Mouse (Mus musculus) megakaryocyte, embryonic 14.5 days (primary cell): ENCODE results near the gene Gimap3. TPM values are rescaled to one million over a fixed set of nuclear protein-coding genes. Genes with fewer than 3 reads are reported as not detected.
A peak's percentile ranks its signal among the peaks of the same experiment; 100 is the strongest.

Experiments
- H3K27me3 ChIP-seq: replicated peaks from 2 replicates; pipeline ENCODE3; 2012; ENCODE audit warnings: inconsistent platforms
- H3K36me3 ChIP-seq: replicated peaks from 2 replicates; pipeline ENCODE3; 2012; ENCODE audit warnings: low read length, inconsistent platforms, mixed read lengths
- H3K4me1 ChIP-seq: 2 replicates; pipeline ENCODE4 v1.6.1; 2012; ENCODE audit warnings: inconsistent platforms
- H3K4me3 ChIP-seq: replicated peaks from 2 replicates; pipeline ENCODE3; 2012; ENCODE audit warnings: moderate library complexity, mild to moderate bottlenecking, inconsistent platforms
- H3K9me3 ChIP-seq: 2 replicates; pipeline ENCODE4 v1.6.1; 2012; ENCODE audit warnings: inconsistent platforms
- FLI1 ChIP-seq: IDR thresholded peaks from 2 replicates; pipeline ENCODE4 v1.6.1; 2012; ENCODE audit warnings: low read length, inconsistent platforms, mixed read lengths
- GATA1 ChIP-seq: IDR thresholded peaks from 3 replicates; pipeline ENCODE4 v1.6.1; 2012; ENCODE audit warnings: mixed read lengths, low read length, inconsistent platforms, borderline replicate concordance
- polyA plus RNA-seq: library from polyadenylated mRNA; stranded (reverse); fragments of >175 nt; gene quantifications from 2 replicates; pipeline ENCODE4 v1.2.3, GENCODE M21; 2012; ENCODE audit warnings: low replicate concordance; ENCODE audit not compliant: insufficient read depth

The Gimap3 gene
- polyA plus RNA-seq, 1 experiment, result 2.3 TPM

DNA sequence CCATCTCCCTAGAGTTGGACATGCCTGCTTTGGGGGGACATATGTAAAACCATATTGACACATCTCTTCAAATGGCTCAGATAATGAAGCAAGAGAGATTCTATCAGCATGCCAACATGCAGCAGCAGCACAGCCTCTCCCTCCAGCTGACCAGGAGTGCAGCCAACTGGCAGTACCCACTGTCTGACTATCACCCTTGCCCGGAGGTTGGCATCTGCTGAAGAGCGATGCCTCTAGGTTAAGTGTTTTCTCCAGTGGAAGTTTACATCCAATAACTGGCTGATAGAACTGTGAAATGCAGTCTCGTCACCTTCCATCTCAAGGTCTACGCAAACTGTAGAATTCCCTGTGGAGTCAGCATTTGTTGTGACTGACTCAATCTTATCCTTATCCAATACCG, 33.0 kb downstream of the Gimap3 start:
- H3K36me3 ChIP-seq, result peaks cover 23% of the 10 kb centered on the region
- TF ChIP-seq FLI1 (no peak), GATA1 (no peak)
- H3K4me3 ChIP-seq, result peak overlapping the region; percentile 47
- no peaks in the 10 kb centered on the region; the same call in 1 of the 2 replicates for H3K9me3 ChIP-seq
- H3K27me3 ChIP-seq, result no peaks in the 10 kb centered on the region
- peaks cover 67% of the 10 kb centered on the region for H3K4me1 ChIP-seq

DNA sequence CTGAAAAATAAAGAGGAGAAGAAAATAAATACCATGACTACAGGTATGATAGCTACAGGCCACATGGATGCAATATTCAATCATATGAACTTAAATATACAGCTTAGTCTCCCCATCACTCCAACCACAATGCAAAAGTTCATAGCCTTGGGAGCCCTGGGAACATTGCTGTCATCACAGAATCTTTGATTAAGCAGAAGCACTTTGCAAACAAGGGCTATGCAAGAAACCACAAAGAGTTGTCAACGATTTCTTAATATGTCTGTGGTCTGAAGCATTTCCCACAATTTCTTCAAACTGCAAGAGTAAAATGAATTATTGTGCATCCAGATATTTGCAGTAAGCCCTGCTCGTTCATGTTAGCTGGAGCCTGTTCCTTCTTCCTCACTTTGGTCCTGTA, 33.6 kb downstream of the Gimap3 start:
- peaks cover 62% of the 10 kb centered on the region for H3K4me1 ChIP-seq
- peaks cover 17% of the 10 kb centered on the region for H3K36me3 ChIP-seq
- no peak for TF ChIP-seq FLI1
- no peak for TF ChIP-seq GATA1
- no peak overlapping the region for H3K4me3 ChIP-seq
- no peaks in the 10 kb centered on the region; the same call in 1 of the 2 replicates for H3K9me3 ChIP-seq
- H3K27me3 ChIP-seq, result no peaks in the 10 kb centered on the region

DNA sequence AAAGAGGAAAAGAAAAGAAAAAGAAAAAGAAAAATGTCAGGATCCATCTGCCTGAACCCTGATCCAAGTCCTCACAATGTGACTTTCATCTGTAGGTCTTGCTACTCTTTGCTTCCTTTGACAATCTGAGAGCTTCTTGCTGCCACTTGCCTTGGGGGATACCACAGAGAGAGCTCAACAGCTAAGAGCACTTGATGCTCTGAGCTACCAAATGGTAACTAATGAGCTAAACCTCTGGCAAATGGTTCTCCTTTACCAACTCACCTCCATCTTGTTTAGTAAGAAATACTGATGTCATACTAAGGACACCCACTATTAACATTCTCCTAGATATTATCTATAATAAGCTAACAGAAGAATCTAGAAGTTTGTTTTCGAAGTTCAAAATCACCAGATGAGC, 37.0 kb downstream of the Gimap3 start:
- Histone ChIP-seq H3K4me1 (peaks cover 30% of the 10 kb centered on the region), H3K4me3 (no peak overlapping the region), H3K27me3 (peaks cover 4% of the 10 kb centered on the region), H3K36me3 (no peaks in the 10 kb centered on the region), H3K9me3 (no peaks in the 10 kb centered on the region; the same call in 1 of the 2 replicates)
- TF ChIP-seq FLI1 (no peak), GATA1 (no peak)

DNA sequence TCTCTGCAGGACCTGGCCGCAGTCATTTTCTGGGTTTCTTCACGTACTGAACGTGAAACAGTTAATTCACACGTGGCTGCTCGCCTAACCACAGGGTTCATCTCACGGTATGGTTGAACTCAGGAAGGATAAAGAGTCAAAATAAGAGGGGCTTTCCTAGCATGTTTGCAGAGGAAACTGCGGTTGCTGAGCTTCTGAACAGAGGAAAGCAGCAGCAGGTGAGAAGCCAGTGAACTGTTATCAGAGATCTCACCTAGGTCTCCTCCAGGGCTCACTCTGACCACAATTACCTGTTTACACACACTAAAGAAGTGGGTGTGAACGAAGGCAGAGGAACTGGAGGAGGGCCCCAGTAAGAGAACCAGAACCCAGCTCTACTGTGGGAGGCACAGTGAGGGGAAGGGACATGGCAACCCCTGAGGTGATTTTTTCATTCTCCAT, 37.8 kb downstream of the Gimap3 start:
- peaks cover 26% of the 10 kb centered on the region for H3K4me1 ChIP-seq

DNA sequence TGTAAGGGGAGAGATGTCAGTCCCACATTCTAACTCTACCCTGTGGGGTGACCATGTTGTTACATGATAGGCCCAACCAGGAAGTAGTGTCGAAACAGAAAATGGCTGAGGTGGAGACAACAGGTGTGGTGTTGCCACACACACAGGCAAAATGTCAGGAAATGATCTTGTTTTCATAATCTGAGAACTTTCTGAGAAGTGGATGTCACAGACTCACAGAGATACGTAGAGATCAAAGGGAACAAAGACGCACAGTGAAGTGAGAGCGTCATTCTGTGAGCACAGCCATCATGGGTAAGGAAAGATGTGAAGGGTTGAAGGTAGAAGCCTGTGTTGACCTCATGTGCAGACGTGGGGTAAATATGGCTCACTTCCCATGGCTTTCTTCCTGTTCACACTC, 42.9 kb downstream of the Gimap3 start:
- Histone ChIP-seq H3K27me3 (peaks cover 10% of the 10 kb centered on the region), H3K36me3 (no peaks in the 10 kb centered on the region), H3K9me3 (peaks cover 7% of the 10 kb centered on the region), H3K4me1 (peaks cover 19% of the 10 kb centered on the region; the same call in 1 of the 2 replicates), H3K4me3 (no peak overlapping the region)
- TF ChIP-seq FLI1 (no peak), GATA1 (no peak)

More for the DNA sequence above, 37.8 kb downstream of the Gimap3 start:
- H3K4me3 ChIP-seq, result no peak overlapping the region
- H3K9me3 ChIP-seq, result no peaks in the 10 kb centered on the region; the same call in 1 of the 2 replicates
- no peak for TF ChIP-seq GATA1
- TF ChIP-seq FLI1, result no peak
- H3K36me3 ChIP-seq, result no peaks in the 10 kb centered on the region
- peaks cover 5% of the 10 kb centered on the region for H3K27me3 ChIP-seq

DNA sequence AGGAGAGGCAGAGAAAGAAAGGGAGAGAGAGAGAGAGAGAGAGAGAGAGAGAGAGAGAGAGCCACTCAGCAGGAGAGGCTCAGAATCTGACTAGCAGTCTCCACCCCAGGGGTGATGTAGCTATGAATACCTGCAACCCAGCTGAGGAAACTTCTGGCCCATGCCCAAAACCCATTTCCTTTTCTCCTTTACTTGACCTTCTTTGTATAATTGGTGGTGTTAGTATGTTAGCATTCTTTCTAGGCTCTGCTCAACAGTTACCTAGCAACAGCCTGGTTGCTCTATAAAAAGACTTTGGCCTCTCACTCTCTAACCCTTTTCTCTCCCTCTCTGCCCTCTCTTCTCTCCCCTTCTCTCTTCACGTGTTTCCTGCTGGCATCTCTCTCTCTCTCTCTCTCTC, 45.2 kb downstream of the Gimap3 start:
- Histone ChIP-seq H3K27me3 (peaks cover 10% of the 10 kb centered on the region), H3K4me1 (peaks cover 23% of the 10 kb centered on the region)

DNA sequence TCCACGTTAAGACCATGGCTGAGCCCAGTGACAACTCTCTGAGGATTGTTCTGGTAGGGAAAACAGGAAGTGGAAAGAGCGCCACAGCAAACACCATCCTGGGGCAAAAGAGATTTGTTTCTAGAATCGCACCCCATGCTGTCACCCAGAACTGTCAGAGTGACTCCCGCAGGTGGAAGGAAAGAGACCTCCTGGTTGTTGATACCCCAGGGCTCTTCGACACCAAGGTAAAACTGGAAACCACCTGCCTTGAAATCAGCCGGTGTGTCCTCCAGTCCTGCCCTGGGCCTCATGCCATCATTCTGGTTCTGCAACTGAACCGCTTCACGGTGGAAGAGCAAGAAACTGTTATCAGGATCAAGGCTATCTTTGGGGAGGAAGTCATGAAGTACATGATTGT, 47.2 kb downstream of the Gimap3 start:
- H3K4me3 ChIP-seq, result no peak overlapping the region
- peaks cover 6% of the 10 kb centered on the region for H3K27me3 ChIP-seq
- TF ChIP-seq FLI1 (no peak), GATA1 (no peak)
- H3K4me1 ChIP-seq, result peaks cover 29% of the 10 kb centered on the region
- H3K36me3 ChIP-seq, result no peaks in the 10 kb centered on the region
- peaks cover 7% of the 10 kb centered on the region for H3K9me3 ChIP-seq

More for the DNA sequence above, 45.2 kb downstream of the Gimap3 start:
- Histone ChIP-seq H3K4me3 (no peak overlapping the region), H3K36me3 (no peaks in the 10 kb centered on the region), H3K9me3 (peaks cover 7% of the 10 kb centered on the region)
- TF ChIP-seq FLI1, result no peak
- no peak for TF ChIP-seq GATA1

DNA sequence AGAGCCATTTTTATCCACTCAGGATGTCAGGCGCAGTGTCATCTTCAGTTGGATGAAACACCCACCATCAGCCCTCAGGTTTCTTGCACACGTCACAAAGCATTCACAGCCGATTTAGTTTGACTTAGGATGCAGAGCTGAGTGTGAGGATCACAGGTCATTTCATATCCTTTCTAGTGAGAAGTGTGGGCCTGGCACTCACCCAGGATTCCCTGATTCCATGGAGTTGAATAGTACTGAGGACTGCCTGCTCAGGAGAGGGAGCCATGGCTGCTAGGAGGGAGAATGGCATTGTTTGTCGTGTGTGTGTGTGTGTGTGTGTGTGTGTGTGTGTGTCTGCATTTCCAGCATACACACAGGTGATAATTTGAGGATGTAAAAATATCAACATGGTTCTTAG, 50.3 kb downstream of the Gimap3 start:
- TF ChIP-seq FLI1, result no peak
- no peak for TF ChIP-seq GATA1
- H3K9me3 ChIP-seq, result peaks cover 7% of the 10 kb centered on the region
- peaks cover 30% of the 10 kb centered on the region for H3K4me1 ChIP-seq
- H3K36me3 ChIP-seq, result no peaks in the 10 kb centered on the region
- H3K27me3 ChIP-seq, result peaks cover 10% of the 10 kb centered on the region
- H3K4me3 ChIP-seq, result no peak overlapping the region

DNA sequence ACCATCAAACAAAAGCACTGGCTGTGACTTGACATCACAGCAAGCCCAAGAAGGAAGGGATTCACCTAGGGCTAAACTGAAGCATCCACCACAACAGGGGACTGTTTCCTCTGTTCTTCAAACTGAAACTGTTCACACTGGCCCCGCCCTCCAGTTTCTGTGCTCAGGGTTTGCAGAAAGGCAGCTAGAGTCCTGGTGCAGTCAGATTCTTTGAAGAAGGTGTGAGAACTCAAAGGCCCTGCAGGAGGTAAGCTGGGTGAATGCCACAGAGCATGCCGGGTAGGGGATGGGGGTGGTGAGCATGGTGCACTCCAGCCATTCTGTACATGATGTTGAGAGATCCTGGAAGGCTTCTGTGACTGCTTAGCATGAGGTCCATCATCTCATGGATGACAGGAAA, 52.2 kb downstream of the Gimap3 start, which contains the start of the genes Gm28053 and Gimap7:
Gene Gm28053, plus strand, starts transcription at position 153 of the 400 bp plus-strand sequence.
Gene Gimap7, plus strand, starts transcription at position 167 of the 400 bp plus-strand sequence.
- Histone ChIP-seq H3K4me1 (peaks cover 26% of the 10 kb centered on the region), H3K4me3 (no peak within 1 kb of the TSS), H3K9me3 (no peaks in the 10 kb centered on the region), H3K36me3 (no peaks in the 10 kb centered on the region), H3K27me3 (peaks cover 5% of the 10 kb centered on the region)
- TF ChIP-seq GATA1 (no peak), FLI1 (no peak)

Other genes with a start within 250 kb of the Gimap3 start
- gene Atp6v0e2, start 233.2 kb downstream of the Gimap3 start, polyA plus RNA-seq, result 2.1 TPM in 1 of 2 replicates, not detected in the other
- gene Lrrc61, start 216.1 kb downstream of the Gimap3 start, polyA plus RNA-seq, result 9.9 and 12.4 TPM in 2 replicates
- gene Rarres2, start 198.1 kb downstream of the Gimap3 start, polyA plus RNA-seq, result not detected in 2 replicates
- not detected in 2 replicates for gene Gm45021, start 181.2 kb downstream of the Gimap3 start, polyA plus RNA-seq
- gene Repin1, start 177.0 kb downstream of the Gimap3 start, polyA plus RNA-seq, result 72.0 and 191 TPM in 2 replicates
- not detected in 2 replicates for gene Gm44965, start 176.9 kb downstream of the Gimap3 start, polyA plus RNA-seq
- 4.2 and 5.8 TPM in 2 replicates for gene Zfp775, start 168.8 kb downstream of the Gimap3 start, polyA plus RNA-seq
- gene AI854703, start 144.1 kb downstream of the Gimap3 start, polyA plus RNA-seq, result 2.0 and 7.4 TPM in 2 replicates
- 0.31 TPM in 1 of 2 replicates, not detected in the other for gene Gimap8, start 123.6 kb downstream of the Gimap3 start, polyA plus RNA-seq
- 2.5 TPM in 1 of 2 replicates, not detected in the other for gene Gimap9, start 94.7 kb downstream of the Gimap3 start, polyA plus RNA-seq
- gene Gimap4, start 86.3 kb downstream of the Gimap3 start, polyA plus RNA-seq, result 0.32 TPM in 1 of 2 replicates, not detected in the other
- 1.2 and 5.9 TPM in 2 replicates for gene Gimap6, start 62.6 kb downstream of the Gimap3 start, polyA plus RNA-seq
- gene Gm28053, start 52.2 kb downstream of the Gimap3 start, polyA plus RNA-seq, result not detected in 2 replicates
- gene Gimap7, start 52.2 kb downstream of the Gimap3 start, polyA plus RNA-seq, result not detected in 2 replicates
- gene Gimap1, start 31.8 kb downstream of the Gimap3 start, polyA plus RNA-seq, result 18.4 and 38.1 TPM in 2 replicates
- gene Gimap5, start 24.7 kb downstream of the Gimap3 start, polyA plus RNA-seq, result 12.5 and 21.4 TPM in 2 replicates
- gene Tmem176a, start 70.1 kb upstream of the Gimap3 start, polyA plus RNA-seq, result 9.7 and 62.7 TPM in 2 replicates
- 10.4 and 36.3 TPM in 2 replicates for gene Tmem176b, start 70.6 kb upstream of the Gimap3 start, polyA plus RNA-seq
- gene Aoc1, start 102.0 kb upstream of the Gimap3 start, polyA plus RNA-seq, result not detected in 2 replicates
- gene 1600015I10Rik, start 159.0 kb upstream of the Gimap3 start, polyA plus RNA-seq, result not detected in 2 replicates
- gene Doxl2, start 204.1 kb upstream of the Gimap3 start, polyA plus RNA-seq, result not detected in 2 replicates
- not detected in 2 replicates for gene Svs1, start 216.0 kb upstream of the Gimap3 start, polyA plus RNA-seq